Mouse (Mus musculus): Measurements from ENCODE around the gene Uqcc1. TPM values are rescaled to one million over a fixed set of nuclear protein-coding genes. Genes with fewer than 3 reads are reported as not detected.

Gene Uqcc1
- polyA plus RNA-seq, 1 experiment from 2014 or later = 79.0 TPM

- peaks cover 27% of the 10 kb centered on the region for H3K36me3 ChIP-seq
- no peak overlapping the region for H3K27ac ChIP-seq (replicated peaks)
- no peak for ATAC-seq (replicated peaks)
- H3K4me2 ChIP-seq (replicated peaks) = no peak overlapping the region
- no peaks in the 10 kb centered on the region for H3K9me3 ChIP-seq
- WGBS = 83% methylated on average over 5 of the region's 5 CpGs
- H3K27me3 ChIP-seq = no peaks in the 10 kb centered on the region
- no peak overlapping the region for H3K9ac ChIP-seq (replicated peaks)
- no peak overlapping the region for H3K4me3 ChIP-seq
- H3K4me1 ChIP-seq = no peaks in the 10 kb centered on the region
These were observed 126.1 kb downstream of the Uqcc1 start for GRCm38 (mm10) chr2:155804053-155804452.

- Histone ChIP-seq H3K4me2 (replicated peaks) (no peak overlapping the region), H3K4me3 (no peak overlapping the region), H3K9ac (replicated peaks) (no peak overlapping the region), H3K27ac (replicated peaks) (no peak overlapping the region), H3K9me3 (no peaks in the 10 kb centered on the region), H3K27me3 (no peaks in the 10 kb centered on the region), H3K4me1 (no peaks in the 10 kb centered on the region), H3K36me3 (peaks cover 34% of the 10 kb centered on the region)
- ATAC-seq (replicated peaks) = no peak
- WGBS = 56% methylated on average over 3 of the region's 3 CpGs
These were observed 127.3 kb downstream of the Uqcc1 start for GRCm38 (mm10) chr2:155802761-155803160.

- Histone ChIP-seq H3K4me2 (replicated peaks) (no peak overlapping the region), H3K36me3 (peaks cover 29% of the 10 kb centered on the region), H3K9me3 (no peaks in the 10 kb centered on the region)
These were observed 131.5 kb downstream of the Uqcc1 start for GRCm38 (mm10) chr2:155798613-155799012.

More at GRCm38 (mm10) chr2:155798613-155799012, 131.5 kb downstream of the Uqcc1 start:
- ATAC-seq (replicated peaks) = no peak
- Histone ChIP-seq H3K4me3 (no peak overlapping the region), H3K4me1 (no peaks in the 10 kb centered on the region), H3K9ac (replicated peaks) (no peak overlapping the region), H3K27ac (replicated peaks) (no peak overlapping the region), H3K27me3 (no peaks in the 10 kb centered on the region)
- 65% methylated on average over 3 of the region's 3 CpGs for WGBS

Other genes with a start within 250 kb of the Uqcc1 start
- 172 and 180 TPM in 2 replicates for gene Trpc4ap, start 237.9 kb downstream of the Uqcc1 start, polyA plus RNA-seq (2015; fragmentation: Nextera tagmentation; extraction: Ambion mirVana)
- 42.4 and 46.5 TPM in 2 replicates for gene Edem2, start 200.8 kb downstream of the Uqcc1 start, polyA plus RNA-seq (2015; fragmentation: Nextera tagmentation; extraction: Ambion mirVana)
- not detected in 2 replicates for gene Gm17581, start 194.4 kb downstream of the Uqcc1 start, polyA plus RNA-seq (2015; fragmentation: Nextera tagmentation; extraction: Ambion mirVana)
- 1.9 and 2.7 TPM in 2 replicates for gene Procr, start 179.2 kb downstream of the Uqcc1 start, polyA plus RNA-seq (2015; fragmentation: Nextera tagmentation; extraction: Ambion mirVana)
- gene Mmp24, start 155.0 kb downstream of the Uqcc1 start, polyA plus RNA-seq (2015; fragmentation: Nextera tagmentation; extraction: Ambion mirVana) = 13.1 TPM in 2 replicates
- gene BC029722, start 110.9 kb downstream of the Uqcc1 start, polyA plus RNA-seq (2015; fragmentation: Nextera tagmentation; extraction: Ambion mirVana) = 30.5 and 32.5 TPM in 2 replicates
- 159 and 160 TPM in 2 replicates for gene Eif6, start 103.4 kb downstream of the Uqcc1 start, polyA plus RNA-seq (2015; fragmentation: Nextera tagmentation; extraction: Ambion mirVana)
- 0.57 and 0.61 TPM in 2 replicates for gene Fam83c, start 95.5 kb downstream of the Uqcc1 start, polyA plus RNA-seq (2015; fragmentation: Nextera tagmentation; extraction: Ambion mirVana)
- not detected in 2 replicates for gene Gm15557, start 10.4 kb upstream of the Uqcc1 start, polyA plus RNA-seq (2015; fragmentation: Nextera tagmentation; extraction: Ambion mirVana)
- 2.4 and 4.3 TPM in 2 replicates for gene Gdf5, start 15.1 kb upstream of the Uqcc1 start, polyA plus RNA-seq (2015; fragmentation: Nextera tagmentation; extraction: Ambion mirVana)
- 18.9 and 19.2 TPM in 2 replicates for gene Cep250, start 26.1 kb upstream of the Uqcc1 start, polyA plus RNA-seq (2015; fragmentation: Nextera tagmentation; extraction: Ambion mirVana)
- 1.8 TPM in 2 replicates for gene 6430550D23Rik, start 77.7 kb upstream of the Uqcc1 start, polyA plus RNA-seq (2015; fragmentation: Nextera tagmentation; extraction: Ambion mirVana)
- 341 and 364 TPM in 2 replicates for gene Ergic3, start 77.7 kb upstream of the Uqcc1 start, polyA plus RNA-seq (2015; fragmentation: Nextera tagmentation; extraction: Ambion mirVana)
- gene Fer1l4, start 122.6 kb upstream of the Uqcc1 start, polyA plus RNA-seq (2015; fragmentation: Nextera tagmentation; extraction: Ambion mirVana) = not detected in 2 replicates
- 6.1 and 6.4 TPM in 2 replicates for gene Spag4, start 134.9 kb upstream of the Uqcc1 start, polyA plus RNA-seq (2015; fragmentation: Nextera tagmentation; extraction: Ambion mirVana)
- 31.9 and 34.5 TPM in 2 replicates for gene Cpne1, start 181.7 kb upstream of the Uqcc1 start, polyA plus RNA-seq (2015; fragmentation: Nextera tagmentation; extraction: Ambion mirVana)
- 31.1 and 32.4 TPM in 2 replicates for gene Rbm12, start 181.7 kb upstream of the Uqcc1 start, polyA plus RNA-seq (2015; fragmentation: Nextera tagmentation; extraction: Ambion mirVana)
- gene Gm28036, start 196.8 kb upstream of the Uqcc1 start, polyA plus RNA-seq (2015; fragmentation: Nextera tagmentation; extraction: Ambion mirVana) = 24.1 and 24.2 TPM in 2 replicates
- gene Romo1, start 213.7 kb upstream of the Uqcc1 start, polyA plus RNA-seq (2015; fragmentation: Nextera tagmentation; extraction: Ambion mirVana) = 363 and 422 TPM in 2 replicates
- gene Nfs1, start 213.9 kb upstream of the Uqcc1 start, polyA plus RNA-seq (2015; fragmentation: Nextera tagmentation; extraction: Ambion mirVana) = 40.7 TPM in 2 replicates
- gene Rbm39, start 249.9 kb upstream of the Uqcc1 start, polyA plus RNA-seq (2015; fragmentation: Nextera tagmentation; extraction: Ambion mirVana) = 579 and 585 TPM in 2 replicates